Mouse (Mus musculus) intestine, postnatal 0 days (tissue): Measurements from ENCODE around the gene Pde3a. TPM values are rescaled to one million over a fixed set of nuclear protein-coding genes. Genes with fewer than 3 reads are reported as not detected.

Experiments used
- ATAC-seq: fragments of 200-750 bp; cut with Nextera tagmentation; 2 replicates; pipeline ENCODE4 v1.8.0; 2017; ENCODE audit warnings: mild to moderate bottlenecking, moderate TSS enrichment, moderate library complexity
- H3K27ac ChIP-seq: fragments of 300-500 bp; sonication (generic); 2 replicates; pipeline ENCODE4 v1.5.1; 2014; ENCODE audit warnings: mild to moderate bottlenecking, low read depth, low read length, moderate library complexity
- H3K27me3 ChIP-seq: fragments of 300-500 bp; sonication (generic); replicated peaks from 2 replicates; pipeline ENCODE4 v1.6.1; 2014; ENCODE audit warnings: low read length, mixed read lengths; ENCODE audit not compliant: control insufficient read depth, insufficient read depth
- H3K36me3 ChIP-seq: fragments of 300-500 bp; sonication (generic); 2 replicates; pipeline ENCODE4 v1.6.1; 2014; ENCODE audit warnings: mild to moderate bottlenecking, moderate library complexity; ENCODE audit not compliant: control insufficient read depth, insufficient read depth
- H3K4me1 ChIP-seq: fragments of 300-500 bp; sonication (generic); replicated peaks from 2 replicates; pipeline ENCODE4 v1.6.1; 2014; ENCODE audit warnings: antibody characterized with exemption, low read length, mixed read lengths; ENCODE audit not compliant: control insufficient read depth, insufficient read depth
- H3K4me2 ChIP-seq: fragments of 300-500 bp; sonication (generic); replicated peaks from 2 replicates; pipeline ENCODE4 v1.6.1; 2014; ENCODE audit warnings: low read depth, mild to moderate bottlenecking, moderate library complexity
- H3K4me3 ChIP-seq: fragments of 300-500 bp; sonication (generic); 2 replicates; pipeline ENCODE4 v1.5.1; 2014; ENCODE audit warnings: low read depth, low read length
- H3K9ac ChIP-seq: fragments of 300-500 bp; sonication (generic); 2 replicates; pipeline ENCODE4 v1.6.1; 2014; ENCODE audit warnings: mild to moderate bottlenecking, low read depth, low read length
- H3K9me3 ChIP-seq: fragments of 300-500 bp; sonication (generic); 2 replicates; pipeline ENCODE4 v1.6.1; 2016; ENCODE audit warnings: mixed run types; ENCODE audit not compliant: control insufficient read depth
- CTCF ChIP-seq: sonication (generic); IDR thresholded peaks from 2 replicates; pipeline ENCODE4 v1.5.1; 2016; ENCODE audit warnings: low read depth, mild to moderate bottlenecking, control low read depth, antibody characterized with exemption, moderate library complexity
- WGBS: fragments of 180-500 bp; shearing (Covaris S2); extraction: QIAGEN DNeasy Blood & Tissue Kit; methylation state at CpG from one replicate; pipeline ENCODE4 v1.1.7; 2014; 5-methylcytosine and 5-hydroxymethylcytosine counted together
- polyA plus RNA-seq: library from polyadenylated mRNA; unstranded; fragments of >200 nt; fragmentation: Nextera tagmentation; extraction: Ambion mirVana; gene quantifications from 2 replicates; pipeline ENCODE4 v1.2.1, GENCODE M21; 2015

Pde3a gene
- polyA plus RNA-seq, 1 experiment from 2014 or later = 17.6 TPM

GRCm38 (mm10) chr6:141226851-141227657, 22.0 kb upstream of the Pde3a start:
- TF ChIP-seq CTCF = no peak
- WGBS = 67% methylated on average over 15 of the region's 15 CpGs
- no peak overlapping the region for H3K4me2 ChIP-seq
- no peaks in the 10 kb centered on the region; the same call in 1 of the 2 replicates for H3K4me1 ChIP-seq
- H3K36me3 ChIP-seq = no peaks in the 10 kb centered on the region
- no peaks in the 10 kb centered on the region for H3K27me3 ChIP-seq
- no peaks in the 10 kb centered on the region for H3K9me3 ChIP-seq
- no peak for ATAC-seq
- no peak overlapping the region for H3K27ac ChIP-seq
- no peak overlapping the region for H3K4me3 ChIP-seq
- no peak overlapping the region for H3K9ac ChIP-seq

- Histone ChIP-seq H3K27ac (no peak overlapping the region), H3K4me1 (no peaks in the 10 kb centered on the region; the same call in 1 of the 2 replicates), H3K36me3 (no peaks in the 10 kb centered on the region), H3K4me3 (no peak overlapping the region), H3K9me3 (no peaks in the 10 kb centered on the region), H3K4me2 (no peak overlapping the region), H3K9ac (no peak overlapping the region), H3K27me3 (no peaks in the 10 kb centered on the region)
- no peak for TF ChIP-seq CTCF
- no peak for ATAC-seq
- 53% methylated on average over 3 of the region's 3 CpGs for WGBS
Measured at GRCm38 (mm10) chr6:141227658-141228005, 21.4 kb upstream of the Pde3a start.

GRCm38 (mm10) chr6:141232756-141233382, 16.2 kb upstream of the Pde3a start:
- 64% methylated on average over 6 of the region's 6 CpGs for WGBS
- no peak for ATAC-seq
- no peak overlapping the region for H3K27ac ChIP-seq

GRCm38 (mm10) chr6:141241809-141242208, 7.3 kb upstream of the Pde3a start:
- H3K4me1 ChIP-seq = no peaks in the 10 kb centered on the region
- H3K9ac ChIP-seq = no peak overlapping the region
- no peak for TF ChIP-seq CTCF
- H3K9me3 ChIP-seq = no peaks in the 10 kb centered on the region
- WGBS = 71% methylated on average over 1 of the region's 1 CpGs
- no peak overlapping the region for H3K4me2 ChIP-seq
- no peak overlapping the region for H3K27ac ChIP-seq
- no peaks in the 10 kb centered on the region for H3K36me3 ChIP-seq
- H3K27me3 ChIP-seq = no peaks in the 10 kb centered on the region
- no peak for ATAC-seq
- no peak overlapping the region for H3K4me3 ChIP-seq

More at GRCm38 (mm10) chr6:141232756-141233382, 16.2 kb upstream of the Pde3a start:
- Histone ChIP-seq H3K4me3 (no peak overlapping the region), H3K9me3 (no peaks in the 10 kb centered on the region), H3K4me1 (no peaks in the 10 kb centered on the region; the same call in 1 of the 2 replicates), H3K27me3 (no peaks in the 10 kb centered on the region), H3K9ac (no peak overlapping the region), H3K36me3 (no peaks in the 10 kb centered on the region), H3K4me2 (no peak overlapping the region)
- no peak for TF ChIP-seq CTCF

- no peak overlapping the region for H3K4me2 ChIP-seq
- ATAC-seq = no peak
- no peaks in the 10 kb centered on the region; the same call in 1 of the 2 replicates for H3K4me1 ChIP-seq
- H3K9me3 ChIP-seq = no peaks in the 10 kb centered on the region
- H3K9ac ChIP-seq = no peak overlapping the region
- no peaks in the 10 kb centered on the region for H3K36me3 ChIP-seq
- no peak overlapping the region for H3K4me3 ChIP-seq
- peak; percentile 50 for TF ChIP-seq CTCF
- no peaks in the 10 kb centered on the region for H3K27me3 ChIP-seq
- no peak overlapping the region for H3K27ac ChIP-seq
- WGBS = 71% methylated on average over 4 of the region's 4 CpGs
Measured at GRCm38 (mm10) chr6:141245089-141245488, 4.0 kb upstream of the Pde3a start.

GRCm38 (mm10) chr6:141246391-141246790, 2.7 kb upstream of the Pde3a start:
- Histone ChIP-seq H3K4me1 (no peaks in the 10 kb centered on the region; the same call in 1 of the 2 replicates), H3K4me3 (no peak overlapping the region), H3K9ac (no peak overlapping the region), H3K9me3 (no peaks in the 10 kb centered on the region), H3K27me3 (no peaks in the 10 kb centered on the region), H3K27ac (no peak overlapping the region), H3K4me2 (no peak overlapping the region), H3K36me3 (no peaks in the 10 kb centered on the region)
- TF ChIP-seq CTCF = no peak
- 78% methylated on average over 6 of the region's 6 CpGs for WGBS
- ATAC-seq = no peak
